Mouse (Mus musculus): ENCODE data around the gene Fgf4. TPM values are rescaled to one million over a fixed set of nuclear protein-coding genes. Genes with fewer than 3 reads are reported as not detected.
"Not testable (repeated sequence)": the region's sequence is repeated elsewhere in the genome, so short reads cannot be mapped to it uniquely, and the experiment has no call there.

Gene Fgf4
- polyA plus RNA-seq, 1 experiment, result not detected

- H3K4me3 ChIP-seq (replicated peaks; ENCODE audit: extremely low read depth, low read depth, low read length), result no peak overlapping the region
- no peaks in the 10 kb centered on the region for H3K4me1 ChIP-seq (ENCODE audit: control insufficient read depth, insufficient read depth, low read length)
- TF ChIP-seq CTCF (IDR thresholded peaks at IDR 0.05; ENCODE audit: insufficient read depth, low read length), result no peak
- no peak for TF ChIP-seq POLR2A (IDR thresholded peaks at IDR 0.05; ENCODE audit: borderline replicate concordance, extremely low read depth, low read depth, low read length)
- DNase-seq, result no peak
- 34% methylated on average over 2 of the region's 2 CpGs for WGBS
Measured at GRCm38 (mm10) chr7:144883106-144883505, 35.9 kb downstream of the Fgf4 start.

- TF ChIP-seq CTCF (IDR thresholded peaks at IDR 0.05; ENCODE audit: insufficient read depth, low read length) (no peak), POLR2A (IDR thresholded peaks at IDR 0.05; ENCODE audit: borderline replicate concordance, extremely low read depth, low read depth, low read length) (no peak)
- Histone ChIP-seq H3K4me1 (ENCODE audit: control insufficient read depth, insufficient read depth, low read length) (no peaks in the 10 kb centered on the region), H3K4me3 (replicated peaks; ENCODE audit: extremely low read depth, low read depth, low read length) (no peak overlapping the region)
- DNase-seq, result no peak
- WGBS, result 82% methylated on average over 2 of the region's 2 CpGs
Measured at GRCm38 (mm10) chr7:144887672-144888071, 40.5 kb downstream of the Fgf4 start.

- TF ChIP-seq POLR2A (IDR thresholded peaks at IDR 0.05; ENCODE audit: borderline replicate concordance, extremely low read depth, low read depth, low read length), result no peak
- H3K4me1 ChIP-seq (ENCODE audit: control insufficient read depth, insufficient read depth, low read length), result no peaks in the 10 kb centered on the region
- peak; percentile 25 for DNase-seq
- no peak overlapping the region for H3K4me3 ChIP-seq (replicated peaks; ENCODE audit: extremely low read depth, low read depth, low read length)
- 11% methylated on average over 18 of the region's 18 CpGs for WGBS
Measured at GRCm38 (mm10) chr7:144888564-144889299, 41.6 kb downstream of the Fgf4 start.

- not testable (repeated sequence) for DNase-seq; H3K4me1 ChIP-seq (ENCODE audit: control insufficient read depth, insufficient read depth, low read length); H3K4me3 ChIP-seq (replicated peaks; ENCODE audit: extremely low read depth, low read depth, low read length)
- WGBS, result 92% methylated on average over 1 of the region's 1 CpGs
Measured at GRCm38 (mm10) chr7:144890661-144891060, 43.5 kb downstream of the Fgf4 start.

GRCm38 (mm10) chr7:144891863-144892262 lies 44.7 kb downstream of the Fgf4 start:
- TF ChIP-seq CTCF (IDR thresholded peaks at IDR 0.05; ENCODE audit: insufficient read depth, low read length) (no peak), POLR2A (IDR thresholded peaks at IDR 0.05; ENCODE audit: borderline replicate concordance, extremely low read depth, low read depth, low read length) (no peak)
- WGBS, result 70% methylated on average over 2 of the region's 2 CpGs

GRCm38 (mm10) chr7:144892322-144892721 lies 45.2 kb downstream of the Fgf4 start:
- WGBS, result 47% methylated on average over 6 of the region's 6 CpGs
- Histone ChIP-seq H3K4me1 (ENCODE audit: control insufficient read depth, insufficient read depth, low read length) (peaks cover 6% of the 10 kb centered on the region), H3K4me3 (replicated peaks; ENCODE audit: extremely low read depth, low read depth, low read length) (no peak overlapping the region)
- DNase-seq, result no peak
- no peak for TF ChIP-seq POLR2A (IDR thresholded peaks at IDR 0.05; ENCODE audit: borderline replicate concordance, extremely low read depth, low read depth, low read length)
- TF ChIP-seq CTCF (IDR thresholded peaks at IDR 0.05; ENCODE audit: insufficient read depth, low read length), result no peak

More at GRCm38 (mm10) chr7:144891863-144892262, 44.7 kb downstream of the Fgf4 start:
- Histone ChIP-seq H3K4me3 (replicated peaks; ENCODE audit: extremely low read depth, low read depth, low read length) (no peak overlapping the region), H3K4me1 (ENCODE audit: control insufficient read depth, insufficient read depth, low read length) (peaks cover 5% of the 10 kb centered on the region)
- no peak for DNase-seq

GRCm38 (mm10) chr7:144894191-144894590 lies 47.0 kb downstream of the Fgf4 start:
- 8% methylated on average over 5 of the region's 5 CpGs for WGBS
- peak; percentile 16 for DNase-seq
- peaks cover 6% of the 10 kb centered on the region for H3K4me1 ChIP-seq (ENCODE audit: control insufficient read depth, insufficient read depth, low read length)
- H3K4me3 ChIP-seq (replicated peaks; ENCODE audit: extremely low read depth, low read depth, low read length), result no peak overlapping the region
- TF ChIP-seq POLR2A (IDR thresholded peaks at IDR 0.05; ENCODE audit: borderline replicate concordance, extremely low read depth, low read depth, low read length), result no peak
- TF ChIP-seq CTCF (IDR thresholded peaks at IDR 0.05; ENCODE audit: insufficient read depth, low read length), result no peak

- peaks cover 6% of the 10 kb centered on the region for H3K4me1 ChIP-seq (ENCODE audit: control insufficient read depth, insufficient read depth, low read length)
- no peak for TF ChIP-seq POLR2A (IDR thresholded peaks at IDR 0.05; ENCODE audit: borderline replicate concordance, extremely low read depth, low read depth, low read length)
- no peak for TF ChIP-seq CTCF (IDR thresholded peaks at IDR 0.05; ENCODE audit: insufficient read depth, low read length)
- H3K4me3 ChIP-seq (replicated peaks; ENCODE audit: extremely low read depth, low read depth, low read length), result no peak overlapping the region
- WGBS, result 10% methylated on average over 4 of the region's 4 CpGs
- no peak for DNase-seq
Measured at GRCm38 (mm10) chr7:144894706-144895105, 47.5 kb downstream of the Fgf4 start.

- TF ChIP-seq POLR2A (IDR thresholded peaks at IDR 0.05; ENCODE audit: borderline replicate concordance, extremely low read depth, low read depth, low read length), result no peak
- TF ChIP-seq CTCF (IDR thresholded peaks at IDR 0.05; ENCODE audit: insufficient read depth, low read length), result peak; percentile 89
- WGBS, result 1% methylated on average over 37 of the region's 37 CpGs
- DNase-seq, result peak; percentile 72
- Histone ChIP-seq H3K4me3 (replicated peaks; ENCODE audit: extremely low read depth, low read depth, low read length) (peak overlapping the region; percentile 35), H3K4me1 (ENCODE audit: control insufficient read depth, insufficient read depth, low read length) (peaks cover 6% of the 10 kb centered on the region)
Measured at GRCm38 (mm10) chr7:144895305-144896111, 48.3 kb downstream of the Fgf4 start.

All from lung, adult 2 months (tissue).